Mouse (Mus musculus) embryonic facial prominence, embryonic 15.5 days (tissue): ENCODE data around the gene Nrf1. TPM values are rescaled to one million over a fixed set of nuclear protein-coding genes. Genes with fewer than 3 reads are reported as not detected.

Experiments
- ATAC-seq: fragments of 200-750 bp; cut with Nextera tagmentation; 2 replicates; pipeline ENCODE4 v1.8.0; 2017; ENCODE audit warnings: low read depth, moderate TSS enrichment; ENCODE audit not compliant: insufficient number of reproducible peaks, low FRiP score, low TSS enrichment
- H3K27ac ChIP-seq: fragments of 300-500 bp; sonication (generic); replicated peaks from 2 replicates; pipeline ENCODE4 v1.5.1; 2015; ENCODE audit warnings: mild to moderate bottlenecking, inconsistent platforms
- H3K27me3 ChIP-seq: fragments of 300-500 bp; sonication (generic); 2 replicates; pipeline ENCODE4 v1.6.1; 2015; ENCODE audit warnings: inconsistent platforms
- H3K36me3 ChIP-seq: fragments of 300-500 bp; sonication (generic); 2 replicates; pipeline ENCODE4 v1.6.1; 2015; ENCODE audit warnings: mild to moderate bottlenecking, inconsistent platforms
- H3K4me1 ChIP-seq: fragments of 300-500 bp; sonication (generic); 2 replicates; pipeline ENCODE4 v1.6.1; 2015; ENCODE audit warnings: inconsistent platforms
- H3K4me2 ChIP-seq: fragments of 300-500 bp; sonication (generic); replicated peaks from 2 replicates; pipeline ENCODE4 v1.6.1; 2015; ENCODE audit warnings: mild to moderate bottlenecking, inconsistent platforms
- H3K4me3 ChIP-seq: fragments of 300-500 bp; sonication (generic); replicated peaks from 2 replicates; pipeline ENCODE4 v1.5.1; 2015; ENCODE audit warnings: mild to moderate bottlenecking, inconsistent platforms
- H3K9ac ChIP-seq: fragments of 300-500 bp; sonication (generic); 2 replicates; pipeline ENCODE4 v1.6.1; 2015; ENCODE audit warnings: inconsistent platforms
- H3K9me3 ChIP-seq: fragments of 300-500 bp; sonication (generic); replicated peaks from 2 replicates; pipeline ENCODE4 v1.6.1; 2016; ENCODE audit warnings: inconsistent platforms
- WGBS: fragments of 180-500 bp; shearing (Covaris S2); methylation state at CpG from one replicate; pipeline ENCODE4 v1.1.7; 2015; 5-methylcytosine and 5-hydroxymethylcytosine counted together
- polyA plus RNA-seq: library from polyadenylated mRNA; unstranded; fragments of >200 nt; fragmentation: Nextera tagmentation; extraction: Ambion mirVana; gene quantifications from 2 replicates; pipeline ENCODE4 v1.2.1, GENCODE M21; 2015

The Nrf1 gene
- polyA plus RNA-seq, 1 experiment from 2014 or later: 55.1 TPM

GRCm38 (mm10) chr6:30147753-30148152 is 100.0 kb downstream of the Nrf1 start:
- H3K4me2 ChIP-seq: no peak overlapping the region
- H3K4me1 ChIP-seq: no peaks in the 10 kb centered on the region
- no peak overlapping the region for H3K27ac ChIP-seq
- H3K4me3 ChIP-seq: no peak overlapping the region
- no peak overlapping the region for H3K9ac ChIP-seq
- H3K36me3 ChIP-seq: peaks cover 37% of the 10 kb centered on the region
- WGBS: 86% methylated on average over 6 of the region's 6 CpGs
- H3K27me3 ChIP-seq: no peaks in the 10 kb centered on the region
- ATAC-seq: no peak
- no peaks in the 10 kb centered on the region for H3K9me3 ChIP-seq

- no peak for ATAC-seq
- Histone ChIP-seq H3K27me3 (no peaks in the 10 kb centered on the region), H3K27ac (no peak overlapping the region), H3K36me3 (peaks cover 40% of the 10 kb centered on the region), H3K4me1 (no peaks in the 10 kb centered on the region), H3K4me3 (no peak overlapping the region), H3K4me2 (no peak overlapping the region), H3K9ac (no peak overlapping the region), H3K9me3 (no peaks in the 10 kb centered on the region)
- WGBS: 93% methylated on average over 8 of the region's 8 CpGs
These were observed 102.7 kb downstream of the Nrf1 start for GRCm38 (mm10) chr6:30150471-30150870.

- Histone ChIP-seq H3K9me3 (no peaks in the 10 kb centered on the region), H3K27me3 (no peaks in the 10 kb centered on the region), H3K36me3 (peaks cover 39% of the 10 kb centered on the region), H3K4me3 (no peak overlapping the region), H3K4me2 (no peak overlapping the region), H3K9ac (no peak overlapping the region), H3K27ac (no peak overlapping the region), H3K4me1 (no peaks in the 10 kb centered on the region)
- ATAC-seq: no peak
- WGBS: 83% methylated on average over 12 of the region's 12 CpGs
These were observed 104.4 kb downstream of the Nrf1 start for GRCm38 (mm10) chr6:30152163-30152562.

GRCm38 (mm10) chr6:30152649-30153048 is 104.9 kb downstream of the Nrf1 start:
- ATAC-seq: no peak
- Histone ChIP-seq H3K9me3 (no peaks in the 10 kb centered on the region), H3K4me2 (no peak overlapping the region), H3K36me3 (peaks cover 39% of the 10 kb centered on the region), H3K9ac (no peak overlapping the region), H3K4me3 (no peak overlapping the region), H3K27ac (no peak overlapping the region), H3K27me3 (no peaks in the 10 kb centered on the region), H3K4me1 (no peaks in the 10 kb centered on the region)
- WGBS: 78% methylated on average over 10 of the region's 10 CpGs

GRCm38 (mm10) chr6:30153076-30153475 is 105.3 kb downstream of the Nrf1 start:
- ATAC-seq: no peak

GRCm38 (mm10) chr6:30153733-30154415 is 106.1 kb downstream of the Nrf1 start:
- no peak overlapping the region for H3K27ac ChIP-seq
- no peaks in the 10 kb centered on the region for H3K9me3 ChIP-seq
- H3K27me3 ChIP-seq: no peaks in the 10 kb centered on the region
- no peak overlapping the region for H3K4me2 ChIP-seq
- ATAC-seq: no peak
- WGBS: 94% methylated on average over 15 of the region's 15 CpGs
- no peak overlapping the region for H3K9ac ChIP-seq
- H3K4me3 ChIP-seq: no peak overlapping the region
- peaks cover 28% of the 10 kb centered on the region for H3K36me3 ChIP-seq
- no peaks in the 10 kb centered on the region for H3K4me1 ChIP-seq

More at GRCm38 (mm10) chr6:30153076-30153475, 105.3 kb downstream of the Nrf1 start:
- no peaks in the 10 kb centered on the region for H3K9me3 ChIP-seq
- no peaks in the 10 kb centered on the region for H3K4me1 ChIP-seq
- 78% methylated on average over 3 of the region's 3 CpGs for WGBS
- no peak overlapping the region for H3K27ac ChIP-seq
- no peak overlapping the region for H3K4me3 ChIP-seq
- no peak overlapping the region for H3K4me2 ChIP-seq
- H3K9ac ChIP-seq: no peak overlapping the region
- H3K27me3 ChIP-seq: no peaks in the 10 kb centered on the region
- peaks cover 35% of the 10 kb centered on the region for H3K36me3 ChIP-seq

GRCm38 (mm10) chr6:30159516-30160045 is 111.8 kb downstream of the Nrf1 start:
- Histone ChIP-seq H3K27ac (no peak overlapping the region), H3K36me3 (no peaks in the 10 kb centered on the region), H3K4me3 (no peak overlapping the region), H3K9me3 (no peaks in the 10 kb centered on the region), H3K4me1 (peaks cover 8% of the 10 kb centered on the region; the same call in 1 of the 2 replicates), H3K27me3 (no peaks in the 10 kb centered on the region), H3K4me2 (no peak overlapping the region), H3K9ac (no peak overlapping the region)
- 65% methylated on average over 4 of the region's 4 CpGs for WGBS
- no peak for ATAC-seq

- Histone ChIP-seq H3K27ac (no peak overlapping the region), H3K4me1 (peaks cover 8% of the 10 kb centered on the region; the same call in 1 of the 2 replicates), H3K36me3 (no peaks in the 10 kb centered on the region), H3K9me3 (no peaks in the 10 kb centered on the region), H3K4me2 (no peak overlapping the region), H3K9ac (no peak overlapping the region), H3K27me3 (no peaks in the 10 kb centered on the region), H3K4me3 (no peak overlapping the region)
- no peak for ATAC-seq
- 86% methylated on average over 4 of the region's 4 CpGs for WGBS
These were observed 112.6 kb downstream of the Nrf1 start for GRCm38 (mm10) chr6:30160408-30160807.

- ATAC-seq: no peak
- Histone ChIP-seq H3K36me3 (no peaks in the 10 kb centered on the region), H3K4me1 (peaks cover 8% of the 10 kb centered on the region; the same call in 1 of the 2 replicates), H3K9ac (no peak overlapping the region), H3K9me3 (no peaks in the 10 kb centered on the region), H3K27me3 (no peaks in the 10 kb centered on the region), H3K4me2 (no peak overlapping the region), H3K27ac (0 out of 2 replicates have a peak overlapping the region, but pooled peaks have one; percentile 11), H3K4me3 (no peak overlapping the region)
- 64% methylated on average over 2 of the region's 2 CpGs for WGBS
These were observed 113.8 kb downstream of the Nrf1 start for GRCm38 (mm10) chr6:30161618-30162017.

- H3K27ac ChIP-seq: no peak overlapping the region
- no peak overlapping the region for H3K4me2 ChIP-seq
- H3K36me3 ChIP-seq: no peaks in the 10 kb centered on the region
- ATAC-seq: no peak
- H3K9me3 ChIP-seq: no peaks in the 10 kb centered on the region
- 49% methylated on average over 7 of the region's 7 CpGs for WGBS
- H3K4me3 ChIP-seq: no peak overlapping the region
- no peak overlapping the region for H3K9ac ChIP-seq
- H3K4me1 ChIP-seq: peaks cover 10% of the 10 kb centered on the region; the same call in 1 of the 2 replicates
- H3K27me3 ChIP-seq: no peaks in the 10 kb centered on the region
These were observed 114.3 kb downstream of the Nrf1 start for GRCm38 (mm10) chr6:30162091-30162490.

- Histone ChIP-seq H3K4me1 (peaks cover 27% of the 10 kb centered on the region; the same call in 1 of the 2 replicates), H3K4me3 (no peak overlapping the region), H3K36me3 (no peaks in the 10 kb centered on the region), H3K27me3 (peaks cover 23% of the 10 kb centered on the region), H3K9ac (no peak overlapping the region), H3K27ac (no peak overlapping the region), H3K4me2 (no peak overlapping the region), H3K9me3 (no peaks in the 10 kb centered on the region)
- 46% methylated on average over 3 of the region's 3 CpGs for WGBS
- no peak for ATAC-seq
These were observed 118.6 kb downstream of the Nrf1 start for GRCm38 (mm10) chr6:30166349-30166748.

GRCm38 (mm10) chr6:30167192-30167591 is 119.4 kb downstream of the Nrf1 start:
- H3K27ac ChIP-seq: no peak overlapping the region
- H3K9ac ChIP-seq: no peak overlapping the region
- H3K4me2 ChIP-seq: no peak overlapping the region
- peaks cover 27% of the 10 kb centered on the region for H3K4me1 ChIP-seq
- H3K36me3 ChIP-seq: no peaks in the 10 kb centered on the region
- no peak overlapping the region for H3K4me3 ChIP-seq
- WGBS: 22% methylated on average over 11 of the region's 11 CpGs
- no peaks in the 10 kb centered on the region for H3K9me3 ChIP-seq
- peaks cover 31% of the 10 kb centered on the region for H3K27me3 ChIP-seq
- no peak for ATAC-seq
